Mouse (Mus musculus): ENCODE measurements around the gene Srpr. TPM values are rescaled to one million over a fixed set of nuclear protein-coding genes. Genes with fewer than 3 reads are reported as not detected.

Srpr gene
- polyA plus RNA-seq, 1 experiment from 2014 or later = 95.7 TPM

DNA sequence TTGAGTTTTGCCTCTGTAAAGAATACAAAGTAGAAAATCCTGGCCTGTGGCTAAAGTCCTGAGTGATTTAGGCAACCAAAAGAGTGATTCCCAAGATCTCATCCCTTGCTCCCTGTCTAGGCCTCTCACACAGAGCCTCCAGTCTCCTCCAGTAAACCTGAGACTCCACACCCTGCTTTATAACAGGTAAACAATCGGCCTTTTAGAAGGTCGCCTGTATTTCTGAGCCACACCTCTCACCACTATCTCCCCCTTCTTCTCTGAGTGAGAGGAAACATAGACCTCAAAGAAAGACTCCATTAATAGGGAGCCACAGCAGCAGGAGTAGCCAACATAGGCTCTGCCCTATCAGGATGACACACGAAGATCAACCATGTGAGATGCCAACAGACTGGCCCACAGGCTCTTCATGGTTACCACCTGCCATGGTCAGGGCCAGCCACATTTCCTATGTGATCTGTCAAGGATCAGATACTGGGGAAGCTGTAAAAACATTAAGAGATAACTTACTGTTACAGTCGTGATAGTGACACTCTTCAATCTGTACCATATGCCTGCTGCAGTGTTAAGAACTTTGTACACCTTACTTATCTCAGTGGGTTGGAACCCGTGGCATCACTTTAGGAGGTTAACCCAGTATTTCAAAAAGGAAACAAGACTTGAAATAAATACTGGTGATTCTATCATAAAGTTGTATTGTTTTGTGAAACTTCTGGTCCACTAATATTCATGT is 35.7 kb upstream of the Srpr start:
- Histone ChIP-seq H3K9ac (ENCODE audit: low read depth, low read length) (no peak overlapping the region), H3K4me3 (ENCODE audit: low read depth, low read length) (no peak overlapping the region), H3K9me3 (replicated peaks; ENCODE audit: control insufficient read depth, low read length) (no peaks in the 10 kb centered on the region), H3K27me3 (ENCODE audit: control insufficient read depth, insufficient read depth, low read length) (no peaks in the 10 kb centered on the region), H3K4me1 (ENCODE audit: control insufficient read depth, insufficient read depth, low read length) (no peaks in the 10 kb centered on the region), H3K27ac (ENCODE audit: low read depth, low read length) (no peak overlapping the region), H3K4me2 (no peak overlapping the region), H3K36me3 (ENCODE audit: control insufficient read depth, insufficient read depth, low read length) (no peaks in the 10 kb centered on the region)
- ATAC-seq (replicated peaks; ENCODE audit: insufficient number of reproducible peaks, low FRiP score, low TSS enrichment) = no peak
- WGBS (ENCODE audit: insufficient replicate concordance) = 65% methylated on average over 5 of the region's 5 CpGs

DNA sequence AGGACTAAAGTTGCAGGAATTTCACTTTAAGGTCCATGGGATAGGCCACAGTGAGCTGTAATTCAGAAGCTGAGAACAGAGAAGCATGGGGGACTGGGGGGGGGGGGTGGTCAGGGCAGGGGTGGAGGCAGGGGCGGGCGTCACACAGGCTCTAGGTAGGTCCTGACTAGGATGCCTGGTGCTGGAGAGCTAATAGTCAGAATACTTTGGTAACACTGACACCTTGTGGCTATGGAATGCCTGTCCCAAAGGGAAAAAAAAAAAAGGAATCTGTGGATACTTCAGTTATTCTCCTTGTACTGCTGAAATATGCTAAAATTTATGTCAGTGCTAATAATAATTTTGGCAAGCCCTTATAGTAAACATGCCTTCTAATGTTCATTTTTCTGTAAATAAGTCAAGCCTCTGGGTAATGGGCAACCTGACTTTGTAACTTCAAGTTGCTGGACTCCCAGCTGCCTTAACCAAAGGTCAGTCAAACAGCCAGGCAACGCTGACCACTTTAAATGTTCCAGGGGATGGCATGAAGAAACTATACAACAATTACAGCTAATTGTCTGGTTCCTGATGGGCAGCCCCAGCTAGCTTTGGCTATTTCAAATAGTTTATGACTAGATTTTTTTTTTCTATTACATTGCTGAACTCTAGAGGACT is 33.7 kb upstream of the Srpr start:
- no peak for ATAC-seq (replicated peaks; ENCODE audit: insufficient number of reproducible peaks, low FRiP score, low TSS enrichment)
- H3K36me3 ChIP-seq (ENCODE audit: control insufficient read depth, insufficient read depth, low read length) = peaks cover 6% of the 10 kb centered on the region; the same call in 1 of the 2 replicates
- no peak overlapping the region for H3K27ac ChIP-seq (ENCODE audit: low read depth, low read length)
- H3K9me3 ChIP-seq (replicated peaks; ENCODE audit: control insufficient read depth, low read length) = no peaks in the 10 kb centered on the region
- H3K4me3 ChIP-seq (ENCODE audit: low read depth, low read length) = no peak overlapping the region
- no peaks in the 10 kb centered on the region for H3K4me1 ChIP-seq (ENCODE audit: control insufficient read depth, insufficient read depth, low read length)
- H3K9ac ChIP-seq (ENCODE audit: low read depth, low read length) = no peak overlapping the region
- H3K4me2 ChIP-seq = no peak overlapping the region
- H3K27me3 ChIP-seq (ENCODE audit: control insufficient read depth, insufficient read depth, low read length) = no peaks in the 10 kb centered on the region
- 26% methylated on average over 3 of the region's 3 CpGs for WGBS (ENCODE audit: insufficient replicate concordance)

DNA sequence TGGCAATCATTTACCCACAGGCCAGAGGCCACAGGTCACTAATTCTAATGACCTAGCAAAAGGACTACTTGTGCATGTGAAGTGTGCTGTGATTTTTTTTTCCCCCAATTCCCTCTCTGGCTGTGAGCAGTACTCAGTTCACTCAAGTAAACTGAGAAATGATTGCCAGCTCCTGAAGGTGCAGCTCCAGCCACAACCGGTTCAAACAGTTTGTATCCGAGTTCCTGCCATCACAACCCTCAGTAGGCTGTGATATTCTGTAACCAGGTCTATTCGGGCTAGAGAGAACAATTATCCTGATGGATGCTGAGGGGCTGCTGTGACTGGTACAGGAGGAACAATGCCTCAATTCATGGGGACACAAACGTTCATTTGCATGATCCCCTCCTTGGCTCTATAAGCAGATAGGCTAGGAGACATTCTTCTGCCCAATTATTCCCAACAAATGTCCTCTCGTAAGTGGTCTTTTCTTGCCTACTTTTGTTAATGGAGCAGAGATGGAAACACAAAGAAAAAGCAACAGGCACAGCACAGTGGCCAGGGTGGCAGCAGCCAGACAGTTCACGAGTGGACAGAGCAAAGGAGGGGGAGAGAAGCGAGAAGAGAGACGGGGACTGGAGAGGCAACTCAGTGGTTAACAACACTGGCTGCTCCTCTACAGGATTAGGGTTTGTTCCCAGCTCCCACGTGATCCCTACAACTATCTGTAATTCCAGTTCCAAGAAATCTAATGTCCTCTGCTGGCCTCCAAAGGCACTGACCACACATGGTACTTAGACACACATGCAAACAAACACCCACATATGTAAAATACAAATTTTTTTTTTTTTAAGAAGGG is 33.0 kb upstream of the Srpr start:
- peaks cover 6% of the 10 kb centered on the region; the same call in 1 of the 2 replicates for H3K36me3 ChIP-seq (ENCODE audit: control insufficient read depth, insufficient read depth, low read length)

DNA sequence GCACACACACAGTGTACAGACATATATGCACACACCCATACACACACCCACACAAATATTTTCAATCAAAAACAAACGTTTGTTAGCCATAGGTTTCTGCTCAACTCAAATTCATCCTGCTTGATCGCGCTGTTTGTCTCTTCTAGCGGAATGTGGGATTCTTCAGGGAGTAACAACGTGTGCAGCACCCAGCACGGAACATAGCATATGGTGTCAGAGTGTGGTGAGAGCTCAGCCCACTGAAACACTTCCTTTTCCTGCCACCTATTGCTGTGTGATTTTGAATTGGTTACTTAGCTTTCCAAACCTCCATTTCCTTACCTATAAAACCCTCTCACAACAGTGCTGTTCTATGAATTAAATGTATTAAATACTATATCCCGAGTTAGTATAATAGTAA is 29.9 kb upstream of the Srpr start:
- peaks cover 6% of the 10 kb centered on the region; the same call in 1 of the 2 replicates for H3K36me3 ChIP-seq (ENCODE audit: control insufficient read depth, insufficient read depth, low read length)
- 91% methylated on average over 7 of the region's 7 CpGs for WGBS (ENCODE audit: insufficient replicate concordance)
- no peak overlapping the region for H3K27ac ChIP-seq (ENCODE audit: low read depth, low read length)
- H3K4me2 ChIP-seq = no peak overlapping the region
- no peak for ATAC-seq (replicated peaks; ENCODE audit: insufficient number of reproducible peaks, low FRiP score, low TSS enrichment)
- H3K9ac ChIP-seq (ENCODE audit: low read depth, low read length) = no peak overlapping the region
- no peaks in the 10 kb centered on the region for H3K4me1 ChIP-seq (ENCODE audit: control insufficient read depth, insufficient read depth, low read length)
- H3K27me3 ChIP-seq (ENCODE audit: control insufficient read depth, insufficient read depth, low read length) = no peaks in the 10 kb centered on the region
- no peaks in the 10 kb centered on the region for H3K9me3 ChIP-seq (replicated peaks; ENCODE audit: control insufficient read depth, low read length)
- H3K4me3 ChIP-seq (ENCODE audit: low read depth, low read length) = no peak overlapping the region

More for the DNA sequence above, 33.0 kb upstream of the Srpr start:
- 62% methylated on average over 9 of the region's 9 CpGs for WGBS (ENCODE audit: insufficient replicate concordance)
- H3K27me3 ChIP-seq (ENCODE audit: control insufficient read depth, insufficient read depth, low read length) = no peaks in the 10 kb centered on the region
- H3K27ac ChIP-seq (ENCODE audit: low read depth, low read length) = no peak overlapping the region
- H3K4me3 ChIP-seq (ENCODE audit: low read depth, low read length) = no peak overlapping the region
- no peak overlapping the region for H3K9ac ChIP-seq (ENCODE audit: low read depth, low read length)
- ATAC-seq (replicated peaks; ENCODE audit: insufficient number of reproducible peaks, low FRiP score, low TSS enrichment) = no peak
- no peaks in the 10 kb centered on the region for H3K4me1 ChIP-seq (ENCODE audit: control insufficient read depth, insufficient read depth, low read length)
- no peak overlapping the region for H3K4me2 ChIP-seq
- H3K9me3 ChIP-seq (replicated peaks; ENCODE audit: control insufficient read depth, low read length) = no peaks in the 10 kb centered on the region

DNA sequence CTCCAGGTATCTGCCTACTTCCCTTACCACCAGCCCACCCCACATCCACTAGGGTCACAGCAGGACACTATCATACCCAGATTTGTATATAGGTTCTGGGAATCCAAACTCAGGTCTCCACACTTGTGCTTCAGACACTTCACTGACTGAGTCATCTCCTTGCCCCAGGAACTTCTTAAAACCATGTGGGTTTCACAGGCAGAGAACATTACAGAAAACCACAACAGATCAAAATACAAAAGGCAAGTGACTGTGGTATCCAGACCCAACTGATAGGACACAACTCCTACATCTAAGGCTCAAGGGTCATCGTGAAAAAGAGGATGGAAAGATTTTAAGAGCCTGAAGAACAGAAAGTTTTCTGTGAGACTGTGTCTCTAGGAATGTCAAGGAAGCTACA is 26.6 kb upstream of the Srpr start:
- WGBS (ENCODE audit: insufficient replicate concordance) = 74% methylated on average over 1 of the region's 1 CpGs
- H3K4me2 ChIP-seq = no peak overlapping the region

DNA sequence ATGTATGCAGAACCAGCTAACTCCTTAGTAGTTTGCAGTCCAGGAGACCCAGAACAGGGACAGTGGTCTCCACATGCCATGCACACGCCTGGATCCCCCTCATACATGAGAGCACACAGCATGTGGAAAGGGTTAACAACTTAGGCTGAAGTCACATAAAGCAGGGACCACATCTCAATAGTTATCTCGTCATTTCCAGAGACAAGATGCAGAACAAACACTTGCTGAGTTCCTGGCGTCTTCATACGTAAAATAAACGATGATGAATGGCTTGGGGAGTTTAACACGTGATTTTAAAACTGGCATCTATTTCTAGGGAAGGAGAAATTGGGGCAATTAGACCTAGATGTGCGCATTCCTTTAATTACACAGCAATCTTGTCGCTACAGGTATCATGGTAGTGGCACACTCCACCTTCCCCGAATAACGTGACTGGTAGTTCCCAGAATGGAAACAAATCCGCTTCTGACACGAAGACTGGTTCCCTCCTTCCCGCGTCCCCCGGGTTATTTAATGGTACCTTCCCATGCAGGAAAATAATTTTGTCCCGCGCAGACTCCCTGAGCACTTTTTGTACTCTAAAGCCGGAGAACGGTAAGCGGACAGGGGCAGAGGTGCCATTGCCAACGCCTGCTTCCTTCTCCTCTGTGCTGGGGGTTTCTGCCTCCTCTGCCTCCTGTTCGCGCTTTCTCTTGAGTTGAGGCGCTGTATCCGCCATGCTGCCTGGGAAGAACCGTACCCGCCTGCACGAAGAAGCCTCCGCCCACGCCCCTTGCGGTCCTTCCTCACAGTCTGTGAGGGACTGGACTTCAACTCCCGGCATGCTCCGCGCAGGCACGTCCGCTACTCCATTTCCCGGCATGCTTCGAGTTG is 24.5 kb upstream of the Srpr start, which contains the start of gene Dcps:
Dcps (minus strand) TSS at position 811 of the 873 bp plus-strand sequence.
- H3K4me2 ChIP-seq = peak within 1 kb of the TSS; percentile 77
- WGBS (ENCODE audit: insufficient replicate concordance) = under 1% methylated on average over 38 of the region's 38 CpGs
- H3K9ac ChIP-seq (ENCODE audit: low read depth, low read length) = peak within 1 kb of the TSS; percentile 79
- no peaks in the 10 kb centered on the region for H3K9me3 ChIP-seq (replicated peaks; ENCODE audit: control insufficient read depth, low read length)
- no peaks in the 10 kb centered on the region for H3K27me3 ChIP-seq (ENCODE audit: control insufficient read depth, insufficient read depth, low read length)
- H3K4me1 ChIP-seq (ENCODE audit: control insufficient read depth, insufficient read depth, low read length) = no peaks in the 10 kb centered on the region
- ATAC-seq (replicated peaks; ENCODE audit: insufficient number of reproducible peaks, low FRiP score, low TSS enrichment) = peak; percentile 94
- H3K27ac ChIP-seq (ENCODE audit: low read depth, low read length) = peak within 1 kb of the TSS; percentile 81; the same call in 1 of the 2 replicates
- H3K36me3 ChIP-seq (ENCODE audit: control insufficient read depth, insufficient read depth, low read length) = no peaks in the 10 kb centered on the region
- H3K4me3 ChIP-seq (ENCODE audit: low read depth, low read length) = peak within 1 kb of the TSS; percentile 64

More for the DNA sequence above, 26.6 kb upstream of the Srpr start:
- H3K27me3 ChIP-seq (ENCODE audit: control insufficient read depth, insufficient read depth, low read length) = no peaks in the 10 kb centered on the region
- H3K4me1 ChIP-seq (ENCODE audit: control insufficient read depth, insufficient read depth, low read length) = no peaks in the 10 kb centered on the region
- H3K36me3 ChIP-seq (ENCODE audit: control insufficient read depth, insufficient read depth, low read length) = peaks cover 6% of the 10 kb centered on the region; the same call in 1 of the 2 replicates
- no peak overlapping the region for H3K4me3 ChIP-seq (ENCODE audit: low read depth, low read length)
- no peaks in the 10 kb centered on the region for H3K9me3 ChIP-seq (replicated peaks; ENCODE audit: control insufficient read depth, low read length)
- ATAC-seq (replicated peaks; ENCODE audit: insufficient number of reproducible peaks, low FRiP score, low TSS enrichment) = no peak
- H3K27ac ChIP-seq (ENCODE audit: low read depth, low read length) = no peak overlapping the region
- H3K9ac ChIP-seq (ENCODE audit: low read depth, low read length) = no peak overlapping the region

DNA sequence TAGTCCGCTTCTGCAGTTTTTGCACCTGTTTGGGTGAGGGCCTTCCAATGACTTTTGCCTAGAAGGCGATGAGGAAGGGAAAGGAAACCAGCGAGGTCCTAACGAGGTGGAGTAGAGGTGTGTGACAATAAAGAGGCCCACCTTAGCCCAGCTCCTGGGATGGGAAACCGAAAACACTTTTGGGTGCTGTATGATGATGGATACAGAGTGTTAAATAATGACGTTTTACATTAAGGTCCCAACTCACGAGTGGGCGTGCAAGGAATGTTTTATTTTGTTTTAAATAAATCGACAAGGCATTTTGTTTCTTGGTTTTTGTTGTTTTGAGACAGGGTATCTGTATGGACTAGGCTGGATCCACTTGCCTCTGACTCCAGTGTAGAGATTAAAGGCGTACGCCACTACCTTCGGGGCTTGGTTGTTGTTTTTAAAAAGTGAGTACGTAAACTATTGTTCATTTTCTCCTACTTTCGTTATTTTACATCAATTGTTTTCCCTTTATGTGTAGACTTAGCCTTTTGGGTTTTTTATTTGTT is 23.8 kb upstream of the Srpr start:
- Histone ChIP-seq H3K36me3 (ENCODE audit: control insufficient read depth, insufficient read depth, low read length) (no peaks in the 10 kb centered on the region), H3K9ac (ENCODE audit: low read depth, low read length) (peak overlapping the region; percentile 79), H3K27me3 (ENCODE audit: control insufficient read depth, insufficient read depth, low read length) (no peaks in the 10 kb centered on the region), H3K4me1 (ENCODE audit: control insufficient read depth, insufficient read depth, low read length) (no peaks in the 10 kb centered on the region), H3K4me2 (peak overlapping the region; percentile 77), H3K9me3 (replicated peaks; ENCODE audit: control insufficient read depth, low read length) (no peaks in the 10 kb centered on the region), H3K4me3 (ENCODE audit: low read depth, low read length) (peak overlapping the region; percentile 64), H3K27ac (ENCODE audit: low read depth, low read length) (0 out of 2 replicates have a peak overlapping the region, but pooled peaks have one; percentile 81)
- no peak; the same call in 1 of the 2 replicates for ATAC-seq (replicated peaks; ENCODE audit: insufficient number of reproducible peaks, low FRiP score, low TSS enrichment)
- WGBS (ENCODE audit: insufficient replicate concordance) = 48% methylated on average over 14 of the region's 14 CpGs
